Mouse (Mus musculus) kidney, postnatal 0 days (tissue): ENCODE measurements at regions not wholly inside any gene's neighbourhood (a gene's known extent, or its start where the extent isn't known, plus 50 kb on each side); places are given as distances from the start of the nearest gene placed in this dataset.

Source experiments
- ATAC-seq: fragments of 200-750 bp; cut with Nextera tagmentation; replicated peaks from 2 replicates; pipeline ENCODE4 v1.8.0; 2017; ENCODE audit warnings: low read depth, moderate number of reproducible peaks, moderate TSS enrichment, moderate library complexity; ENCODE audit not compliant: low FRiP score
- DNase-seq: peaks from one replicate; pipeline ENCODE4 v3.0.0-alpha.2; 2016; ENCODE audit warnings: low spot score
- H3K27ac ChIP-seq: fragments of 300-500 bp; sonication (generic); 2 replicates; pipeline ENCODE4 v1.5.1; 2014; ENCODE audit warnings: mild to moderate bottlenecking
- H3K27me3 ChIP-seq: fragments of 300-500 bp; sonication (generic); 2 replicates; pipeline ENCODE4 v1.6.1; 2014; ENCODE audit warnings: low read length, mixed read lengths; ENCODE audit not compliant: insufficient read depth
- H3K36me3 ChIP-seq: fragments of 300-500 bp; sonication (generic); 2 replicates; pipeline ENCODE4 v1.6.1; 2014; ENCODE audit warnings: low read length, mixed read lengths; ENCODE audit not compliant: insufficient read depth
- H3K4me1 ChIP-seq: fragments of 300-500 bp; sonication (generic); replicated peaks from 2 replicates; pipeline ENCODE4 v1.6.1; 2014; ENCODE audit warnings: antibody characterized with exemption, low read length, mixed read lengths; ENCODE audit not compliant: insufficient read depth
- H3K4me2 ChIP-seq: fragments of 300-500 bp; sonication (generic); 2 replicates; pipeline ENCODE4 v1.6.1; 2014; ENCODE audit warnings: mild to moderate bottlenecking, low read length, moderate library complexity, mixed read lengths
- H3K4me3 ChIP-seq: fragments of 300-500 bp; sonication (generic); replicated peaks from 2 replicates; pipeline ENCODE4 v1.5.1; 2014; ENCODE audit warnings: low read depth, low read length
- H3K9ac ChIP-seq: fragments of 300-500 bp; sonication (generic); 2 replicates; pipeline ENCODE4 v1.6.1; 2014; ENCODE audit warnings: low read depth, low read length
- H3K9me3 ChIP-seq: fragments of 300-500 bp; sonication (generic); replicated peaks from 2 replicates; pipeline ENCODE4 v1.6.1; 2016; ENCODE audit warnings: low read length, inconsistent platforms, mixed read lengths
- CTCF ChIP-seq: IDR thresholded peaks from 2 replicates; pipeline ENCODE4 v1.5.1; 2016; ENCODE audit warnings: antibody characterized with exemption, low read depth, mild to moderate bottlenecking, moderate library complexity
- WGBS: fragments of 180-500 bp; shearing (Covaris S2); extraction: QIAGEN DNeasy Blood & Tissue Kit; methylation state at CpG from one replicate; pipeline ENCODE4 v1.1.7; 2014; 5-methylcytosine and 5-hydroxymethylcytosine counted together

DNA sequence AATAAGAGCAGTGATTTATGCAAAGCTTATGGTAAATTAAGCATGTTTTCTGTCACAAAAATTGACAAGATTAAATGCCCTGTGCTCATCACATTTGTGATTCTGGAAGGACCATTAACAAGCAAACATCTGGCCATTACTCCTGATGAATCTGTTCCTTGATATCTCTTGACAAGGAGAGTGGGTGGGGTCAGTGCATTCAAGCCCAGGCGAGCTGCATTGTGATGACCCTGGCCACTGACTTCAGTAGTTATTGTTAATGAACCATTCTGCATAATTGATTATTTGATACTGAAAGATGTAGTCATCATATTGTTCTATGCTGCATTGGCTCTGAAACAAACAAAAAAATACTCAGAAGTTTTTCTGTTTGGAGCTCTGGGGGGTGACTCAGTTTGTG lies 115.4 kb upstream of the Prmt6 start:
- H3K9ac ChIP-seq = no peak overlapping the region
- no peak for TF ChIP-seq CTCF
- no peak overlapping the region for H3K4me3 ChIP-seq
- H3K4me2 ChIP-seq = no peak overlapping the region
- no peak for ATAC-seq
- H3K27ac ChIP-seq = no peak overlapping the region
- H3K4me1 ChIP-seq = no peaks in the 10 kb centered on the region
- DNase-seq = no peak
- WGBS = 56% methylated on average over 1 of the region's 1 CpGs
- H3K9me3 ChIP-seq = no peaks in the 10 kb centered on the region
- H3K27me3 ChIP-seq = no peaks in the 10 kb centered on the region
- no peaks in the 10 kb centered on the region for H3K36me3 ChIP-seq

GRCm38 (mm10) chr3:110361900-110362299 lies 111.1 kb upstream of the Prmt6 start:
- TF ChIP-seq CTCF = peak; percentile 43
- Histone ChIP-seq H3K36me3 (no peaks in the 10 kb centered on the region), H3K4me1 (no peaks in the 10 kb centered on the region), H3K4me3 (no peak overlapping the region), H3K9ac (no peak overlapping the region), H3K27ac (no peak overlapping the region), H3K9me3 (no peaks in the 10 kb centered on the region), H3K4me2 (no peak overlapping the region), H3K27me3 (no peaks in the 10 kb centered on the region)
- DNase-seq (no peak), ATAC-seq (no peak)
- 91% methylated on average over 2 of the region's 2 CpGs for WGBS

DNA sequence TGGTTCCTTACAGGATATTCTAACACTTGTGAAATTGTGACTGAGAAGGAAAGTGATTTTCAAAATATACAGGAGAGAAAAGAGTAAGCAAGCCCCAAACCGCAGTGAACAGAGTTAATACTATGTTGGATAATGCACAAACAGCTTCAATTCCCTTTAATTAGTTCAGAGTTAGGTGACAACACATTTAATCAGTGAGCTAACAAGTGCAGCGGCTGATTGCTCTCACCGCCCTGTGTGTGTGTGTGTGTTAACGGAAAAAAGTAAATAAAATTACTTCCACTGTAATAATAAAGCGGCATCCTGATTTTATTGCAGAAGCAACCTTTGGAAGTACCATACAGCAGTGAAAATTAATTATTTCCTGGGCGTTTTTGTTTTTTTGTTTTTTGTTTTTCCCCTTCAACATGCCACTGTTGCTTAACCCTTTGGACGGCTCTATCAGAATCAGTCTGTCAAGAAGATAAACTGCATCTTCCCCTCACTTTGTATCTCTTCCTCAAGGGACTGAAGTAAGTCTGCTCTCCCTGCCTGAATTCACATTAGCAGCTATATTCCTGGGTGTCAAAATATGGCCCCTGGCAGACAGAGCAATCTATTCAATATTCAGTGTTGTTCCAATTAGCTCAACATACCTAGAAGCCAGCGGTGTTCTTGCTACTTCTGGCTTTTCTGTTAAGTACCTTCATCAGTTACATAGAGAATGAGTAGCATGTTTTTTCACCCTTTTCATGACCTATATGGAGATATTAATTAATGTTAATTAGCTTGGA lies 106.2 kb upstream of the Prmt6 start:
- Histone ChIP-seq H3K9me3 (no peaks in the 10 kb centered on the region), H3K4me2 (no peak overlapping the region), H3K4me3 (no peak overlapping the region), H3K9ac (no peak overlapping the region), H3K36me3 (no peaks in the 10 kb centered on the region), H3K4me1 (no peaks in the 10 kb centered on the region), H3K27me3 (no peaks in the 10 kb centered on the region), H3K27ac (no peak overlapping the region)
- WGBS = 71% methylated on average over 8 of the region's 8 CpGs
- ATAC-seq (no peak), DNase-seq (no peak)
- no peak for TF ChIP-seq CTCF

- Histone ChIP-seq H3K27ac (no peak overlapping the region), H3K4me3 (no peak overlapping the region), H3K36me3 (no peaks in the 10 kb centered on the region), H3K9me3 (no peaks in the 10 kb centered on the region), H3K4me2 (no peak overlapping the region), H3K27me3 (no peaks in the 10 kb centered on the region), H3K4me1 (no peaks in the 10 kb centered on the region), H3K9ac (no peak overlapping the region)
- DNase-seq (no peak), ATAC-seq (no peak)
- 64% methylated on average over 1 of the region's 1 CpGs for WGBS
- no peak for TF ChIP-seq CTCF
Observed at GRCm38 (mm10) chr3:110353654-110354053, 102.9 kb upstream of the Prmt6 start.

- no peak for TF ChIP-seq CTCF
- WGBS = 76% methylated on average over 5 of the region's 5 CpGs
Observed at GRCm38 (mm10) chr3:110350075-110350474, 99.3 kb upstream of the Prmt6 start.

DNA sequence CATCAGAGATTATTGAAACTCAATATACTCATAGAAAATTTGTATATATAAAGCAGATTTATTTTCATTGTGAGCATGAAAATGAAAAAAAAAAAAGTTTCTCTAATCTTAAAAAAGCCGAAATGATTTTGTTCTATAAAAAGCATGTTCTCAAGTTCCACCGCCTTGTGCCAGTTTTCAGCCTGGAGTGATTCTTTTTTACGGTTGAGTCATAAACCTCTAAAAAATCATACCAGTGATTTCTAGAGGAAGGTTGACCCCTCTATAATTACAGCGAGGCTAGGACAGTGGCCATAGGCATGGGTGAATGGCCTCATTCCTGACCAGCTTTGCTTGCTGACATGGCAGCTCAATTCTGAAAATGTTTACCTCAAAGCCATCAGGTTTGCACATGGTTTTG lies 98.6 kb upstream of the Prmt6 start:
- no peak for TF ChIP-seq CTCF
- Histone ChIP-seq H3K9ac (no peak overlapping the region), H3K36me3 (no peaks in the 10 kb centered on the region), H3K9me3 (no peaks in the 10 kb centered on the region), H3K27me3 (no peaks in the 10 kb centered on the region), H3K27ac (no peak overlapping the region), H3K4me2 (no peak overlapping the region), H3K4me1 (no peaks in the 10 kb centered on the region), H3K4me3 (no peak overlapping the region)
- DNase-seq (no peak), ATAC-seq (no peak)
- WGBS = 71% methylated on average over 4 of the region's 4 CpGs

More at GRCm38 (mm10) chr3:110350075-110350474, 99.3 kb upstream of the Prmt6 start:
- Histone ChIP-seq H3K27me3 (no peaks in the 10 kb centered on the region), H3K4me1 (no peaks in the 10 kb centered on the region), H3K27ac (no peak overlapping the region), H3K4me3 (no peak overlapping the region), H3K36me3 (no peaks in the 10 kb centered on the region), H3K9ac (no peak overlapping the region), H3K4me2 (no peak overlapping the region), H3K9me3 (no peaks in the 10 kb centered on the region)
- ATAC-seq (no peak), DNase-seq (no peak)

- ATAC-seq = no peak
- WGBS = 46% methylated on average over 4 of the region's 4 CpGs
Observed at GRCm38 (mm10) chr3:110344846-110345245, 94.0 kb upstream of the Prmt6 start.

More at GRCm38 (mm10) chr3:110344846-110345245, 94.0 kb upstream of the Prmt6 start:
- Histone ChIP-seq H3K36me3 (no peaks in the 10 kb centered on the region), H3K4me1 (no peaks in the 10 kb centered on the region), H3K27me3 (no peaks in the 10 kb centered on the region), H3K4me2 (no peak overlapping the region), H3K9me3 (no peaks in the 10 kb centered on the region), H3K27ac (no peak overlapping the region), H3K4me3 (no peak overlapping the region), H3K9ac (no peak overlapping the region)
- no peak for DNase-seq
- no peak for TF ChIP-seq CTCF
